Mouse (Mus musculus) layer of hippocampus, adult 2 months (tissue): Measurements from ENCODE around the gene Lcn12. TPM values are rescaled to one million over a fixed set of nuclear protein-coding genes. Genes with fewer than 3 reads are reported as not detected.

Experiments
- DNase-seq, 2 experiments: peaks; one replicate each; pipeline ENCODE4 v3.0.0; 2022; ENCODE audit warnings: low spot score in 2 of 2
- H3K27ac ChIP-seq: fragments of 200-600 bp; 2 replicates; pipeline ENCODE4 v1.8.1; 2022
- H3K4me3 ChIP-seq: fragments of 200-600 bp; 2 replicates; pipeline ENCODE4 v1.8.1; 2022; ENCODE audit warnings: mild to moderate bottlenecking
- CTCF ChIP-seq: fragments of 200-600 bp; conservative IDR thresholded peaks from 2 replicates; pipeline ENCODE4 v1.8.1; 2022; ENCODE audit warnings: antibody characterized with exemption, mild to moderate bottlenecking, moderate library complexity
- microRNA-seq, 2 experiments: library from miRNA; unstranded; fragments of <30 nt; microRNA quantifications; one replicate each; pipeline ENCODE4 v1.2.0; 2021
- total RNA-seq, 2 experiments: library from RNA; stranded (reverse); gene quantifications; 2 replicates each; pipeline ENCODE4 v1.2.3; 2021

Gene Lcn12
- total RNA-seq, 2 experiments from 2014 or later = not detected

DNA sequence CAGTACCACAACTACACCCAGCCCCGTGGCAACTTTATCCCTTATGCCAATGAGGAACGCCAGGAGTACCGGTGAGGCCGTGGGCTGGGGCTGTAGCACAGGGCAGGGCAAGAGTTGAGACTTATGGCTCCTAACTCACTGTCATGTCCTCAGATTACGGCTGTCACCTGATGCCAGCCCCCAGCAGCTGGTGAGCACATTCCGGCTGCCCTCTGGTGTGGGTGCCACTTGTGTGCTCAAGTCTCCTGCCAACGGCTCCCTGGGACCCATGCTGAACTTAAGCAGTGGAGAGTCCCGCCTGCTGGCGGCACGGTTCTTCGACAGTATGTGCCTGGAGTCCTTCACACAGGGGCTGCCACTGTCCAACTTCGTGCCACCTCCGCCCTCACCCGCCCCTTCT is 51.0 kb downstream of the Lcn12 start:
- DNase-seq = no peak
- Histone ChIP-seq H3K27ac (no peak overlapping the region), H3K4me3 (no peak overlapping the region)
- TF ChIP-seq CTCF = no peak

DNA sequence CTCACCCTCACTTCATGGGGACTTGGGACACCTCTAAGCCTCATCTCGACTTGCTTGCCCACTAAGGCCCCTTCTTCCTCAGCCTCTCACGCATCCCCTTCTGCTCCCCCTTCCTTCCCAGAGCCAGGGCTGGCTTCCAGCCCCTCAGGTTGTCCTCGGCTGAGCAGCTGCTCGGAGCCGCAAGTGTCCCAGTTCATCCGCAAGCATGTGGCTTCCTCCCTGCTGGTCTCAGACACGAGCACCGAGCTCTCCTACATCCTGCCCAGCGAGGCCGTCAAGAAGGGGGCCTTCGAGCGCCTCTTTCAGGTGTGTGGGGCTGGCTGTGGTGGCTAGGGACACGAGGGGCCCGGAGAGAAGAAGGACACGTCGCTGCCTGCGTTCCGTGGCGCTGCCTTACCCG is 52.6 kb downstream of the Lcn12 start:
- Histone ChIP-seq H3K27ac (no peak overlapping the region), H3K4me3 (no peak overlapping the region)
- no peak for DNase-seq
- TF ChIP-seq CTCF = no peak

Small RNAs within 50 kb of the gene (microRNA-seq; reads per million reads assigned to microRNA genes)
- gene Mir3087 = 4.4 to 5.4 reads per million in 2 experiments

Other genes with a start within 250 kb of the Lcn12 start
- 1 to 10 TPM; 2.2 to 2.4 TPM for gene AL732309.1, start 247.0 kb downstream of the Lcn12 start, total RNA-seq
- gene Tmem203, start 238.5 kb downstream of the Lcn12 start, total RNA-seq = 10 to 100 TPM; 35.1 to 35.8 TPM
- 10 to 100 TPM; 21.5 to 23.8 TPM for gene Tprn, start 231.3 kb downstream of the Lcn12 start, total RNA-seq
- 10 to 100 TPM; 64.5 to 69.3 TPM for gene Ssna1, start 221.5 kb downstream of the Lcn12 start, total RNA-seq
- 10 to 100 TPM; 84.6 to 84.7 TPM for gene Anapc2, start 221.4 kb downstream of the Lcn12 start, total RNA-seq
- gene Tmem210, start 205.8 kb downstream of the Lcn12 start, total RNA-seq = not detected
- gene Lrrc26, start 204.0 kb downstream of the Lcn12 start, total RNA-seq = not detected
- 100 to 1,000 TPM; 443 to 449 TPM for gene Grin1, start 174.7 kb downstream of the Lcn12 start, total RNA-seq
- gene Man1b1, start 161.6 kb downstream of the Lcn12 start, total RNA-seq = 10 to 100 TPM; 56.4 to 58.0 TPM
- 10 to 100 TPM; 32.1 to 36.2 TPM for gene Dpp7, start 137.6 kb downstream of the Lcn12 start, total RNA-seq
- gene Uap1l1, start 128.2 kb downstream of the Lcn12 start, total RNA-seq = 10 to 100 TPM; 14.6 to 19.8 TPM
- gene Sapcd2, start 121.6 kb downstream of the Lcn12 start, total RNA-seq = 1 to 10 TPM; 3.0 to 4.0 TPM
- 10 to 100 TPM; 14.6 to 16.6 TPM for gene Entpd2, start 98.0 kb downstream of the Lcn12 start, total RNA-seq
- 100 to 1,000 TPM; 429 to 433 TPM for gene Npdc1, start 94.6 kb downstream of the Lcn12 start, total RNA-seq
- gene Fut7, start 70.6 kb downstream of the Lcn12 start, total RNA-seq = under 1 TPM in 1 of 2 experiments, not detected in 1; 0.37 TPM
- gene Abca2, start 65.2 kb downstream of the Lcn12 start, total RNA-seq = 100 to 1,000 TPM; 159 to 167 TPM
- gene Clic3, start 37.1 kb downstream of the Lcn12 start, total RNA-seq = under 1 TPM in 1 of 2 experiments, not detected in 1; 0.49 TPM
- gene Paxx, start 32.8 kb downstream of the Lcn12 start, total RNA-seq = 10 to 100 TPM; 55.7 to 62.1 TPM
- gene Ptgds, start 23.9 kb downstream of the Lcn12 start, total RNA-seq = 100 to 1,000 TPM; 541 to 735 TPM
- 100 to 1,000 TPM; 109 to 120 TPM for gene Fbxw5, start 6.8 kb upstream of the Lcn12 start, total RNA-seq
- gene C8g, start 7.8 kb upstream of the Lcn12 start, total RNA-seq = 1 to 10 TPM in 1 of 2 experiments, under 1 TPM in 1; 0.97 to 1.5 TPM
- gene Traf2, start 53.0 kb upstream of the Lcn12 start, total RNA-seq = 10 to 100 TPM; 10.9 to 12.0 TPM
- 100 to 1,000 TPM; 193 to 200 TPM for gene Edf1, start 63.9 kb upstream of the Lcn12 start, total RNA-seq
- 1 to 10 TPM; 2.8 to 3.5 TPM for gene Mamdc4, start 80.9 kb upstream of the Lcn12 start, total RNA-seq
- 10 to 100 TPM; 59.1 to 67.5 TPM for gene Phpt1, start 81.3 kb upstream of the Lcn12 start, total RNA-seq
- gene Ajm1, start 87.8 kb upstream of the Lcn12 start, total RNA-seq = 100 to 1,000 TPM; 106 to 120 TPM
- gene Rabl6, start 114.6 kb upstream of the Lcn12 start, total RNA-seq = 100 to 1,000 TPM; 149 to 151 TPM
- gene Ccdc183, start 123.8 kb upstream of the Lcn12 start, total RNA-seq = not detected
- 10 to 100 TPM; 14.1 to 15.4 TPM for gene Tmem141, start 128.1 kb upstream of the Lcn12 start, total RNA-seq
- under 1 TPM; 0.79 TPM for gene Fcna, start 134.1 kb upstream of the Lcn12 start, total RNA-seq
- gene Lcn8, start 159.2 kb upstream of the Lcn12 start, total RNA-seq = not detected
- gene Lcn5, start 164.0 kb upstream of the Lcn12 start, total RNA-seq = not detected
- gene Lcn6, start 182.9 kb upstream of the Lcn12 start, total RNA-seq = not detected
- not detected for gene Lcn10, start 188.8 kb upstream of the Lcn12 start, total RNA-seq
- not detected for gene Obp2a, start 206.1 kb upstream of the Lcn12 start, total RNA-seq
- 10 to 100 TPM; 83.7 to 88.9 TPM for gene Bmyc, start 212.8 kb upstream of the Lcn12 start, total RNA-seq
- under 1 TPM in 1 of 2 experiments, not detected in 1; 0.86 TPM for gene Obp2b, start 243.1 kb upstream of the Lcn12 start, total RNA-seq